ENCODE assay signal across 25 mouse cellular contexts in the genomic region with DNA sequence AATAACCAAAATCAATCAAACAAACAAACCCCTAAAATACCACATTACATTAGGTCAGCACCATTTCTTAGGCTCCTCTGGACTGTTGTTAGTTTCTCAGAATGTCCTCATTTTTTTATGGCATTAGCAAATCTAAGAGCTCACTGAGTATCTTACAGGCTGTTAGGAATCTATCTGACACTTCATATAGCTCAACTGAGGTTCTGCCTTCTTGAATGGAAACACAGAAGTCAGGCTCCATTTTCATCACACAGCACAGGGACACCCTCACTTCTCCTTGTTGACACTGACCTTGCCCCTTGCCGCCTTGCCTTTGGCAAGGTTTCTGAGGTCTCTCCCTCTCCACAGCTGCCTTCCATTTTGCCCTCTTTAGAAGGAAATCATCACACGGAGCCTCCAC. TPM values are rescaled to one million over a fixed set of nuclear protein-coding genes. Genes with fewer than 3 reads are reported as not detected.
"Had no signal": no experiment of that assay in that cellular context is flagged by ENCODE, and none has a peak within 500 bp of the region (broad histone marks: within the 10 kb centered on the region; RNA-seq: fewer than 3 reads in every experiment).

No protein-coding gene starts in this region.

- H3K36me3 ChIP-seq: hindbrain, embryonic 10.5 days; hindbrain, embryonic 12.5 days; intestine, embryonic 15.5 days; limb, embryonic 10.5 days; limb, embryonic 12.5 days had no signal

- H3K9me3 ChIP-seq: hindbrain, embryonic 10.5 days; hindbrain, embryonic 12.5 days; intestine, embryonic 15.5 days; limb, embryonic 10.5 days; limb, embryonic 12.5 days had no signal

- H3K4me2 ChIP-seq: hindbrain, embryonic 12.5 days; hindbrain, embryonic 14.5 days; intestine, embryonic 15.5 days; limb, embryonic 12.5 days; liver, embryonic 11.5 days had no signal

- H3K4me3 ChIP-seq: gastrocnemius, adult 2 months; heart, adult 2 months; hindbrain, embryonic 10.5 days; hindbrain, embryonic 12.5 days; intestine, embryonic 15.5 days; layer of hippocampus, adult 2 months; left cerebral cortex, adult 2 months; limb, embryonic 10.5 days; limb, embryonic 12.5 days had no signal

- DNase-seq: gastrocnemius, adult 2 months; gastrocnemius, postnatal 10 days; gastrocnemius, postnatal 25 days; heart, adult 2 months; heart, postnatal 4 days; kidney, adult 18-20 months; kidney, adult 8-10 months; kidney, postnatal 10 days; kidney, postnatal 25 days; kidney, postnatal 4 days; liver had no signal

- H3K9ac ChIP-seq: hindbrain, embryonic 12.5 days; hindbrain, embryonic 14.5 days; intestine, embryonic 15.5 days; limb, embryonic 12.5 days had no signal

- H3K4me1 ChIP-seq: hindbrain, embryonic 10.5 days; hindbrain, embryonic 12.5 days; intestine, embryonic 15.5 days; limb, embryonic 12.5 days had no signal

- H3K27ac ChIP-seq: gastrocnemius, adult 2 months; hindbrain, embryonic 10.5 days; hindbrain, embryonic 12.5 days; hindbrain, embryonic 14.5 days; intestine, embryonic 15.5 days; layer of hippocampus, adult 2 months; left cerebral cortex, adult 2 months; limb, embryonic 10.5 days; limb, embryonic 12.5 days had no signal

- ATAC-seq: forebrain, embryonic 16.5 days; hindbrain, embryonic 16.5 days; inflammation-experienced regulatory T-cells, adult 6 months; intestine, embryonic 15.5 days; intestine, postnatal 0 days had no signal

- H3K27me3 ChIP-seq: hindbrain, embryonic 12.5 days; intestine, embryonic 15.5 days; limb, embryonic 12.5 days had no signal

RNA-seq across cellular contexts. Expression of a gene that starts 10.0 kb away (rescaled TPM):
- total RNA-seq: gastrocnemius, adult 2 months; gastrocnemius, postnatal 25 days; granulocyte monocyte progenitor cell, adult 5-6 weeks had no signal
- polyA plus RNA-seq: forebrain, embryonic 16.5 days; heart, adult 2 months; hindbrain, embryonic 14.5 days; inflammation-experienced regulatory T-cells, adult 6 months; liver, embryonic 11.5 days had no signal
